Mouse (Mus musculus) gastrocnemius, postnatal 25 days (tissue): ENCODE data around the gene Rom1. TPM values are rescaled to one million over a fixed set of nuclear protein-coding genes. Genes with fewer than 3 reads are reported as not detected.
A peak's percentile ranks its signal among the peaks of the same experiment; 100 is the strongest.
"Not testable (repeated sequence)": the region's sequence is repeated elsewhere in the genome, so short reads cannot be mapped to it uniquely, and the experiment has no call there.

Experiments
- DNase-seq: peaks from one replicate; pipeline ENCODE4 v3.0.0; 2022
- long read RNA-seq, 2 experiments: library from polyadenylated mRNA; stranded (forward); transcript quantifications; one replicate each; pipeline ENCODE4 v2.0.0; 2021
- total RNA-seq, 2 experiments: library from RNA; stranded (reverse); gene quantifications; 1 replicate in 1 of 2; 2 replicates in 1 of 2; pipeline ENCODE4 v1.2.3; 2021

Gene Rom1
- 10 to 100 TPM in 1 of 2 experiments, 1 to 10 TPM in 1; 6.7 to 18.4 TPM for total RNA-seq
- long read RNA-seq, experiment 1, partial matches to known transcripts: 4 of 8 reads
- long read RNA-seq, experiment 1, other reads (novel, unspliced or antisense): 0 of 8 reads
- long read RNA-seq, experiment 2, partial matches to known transcripts: 3 of 6 reads
- long read RNA-seq, experiment 2, other reads (novel, unspliced or antisense): 0 of 6 reads

- DNase-seq: peak; percentile 92
Observed at GRCm38 (mm10) chr19:8929224-8930088, at the start of gene Rom1, which contains the start of gene Eml3. Gene Rom1, minus strand, starts transcription at chr19:8929356. Gene Eml3, plus strand, starts transcription at chr19:8929552.

- DNase-seq: peak; percentile 64
Observed at GRCm38 (mm10) chr19:8976535-8976934, 47.4 kb upstream of the Rom1 start.

GRCm38 (mm10) chr19:8975491-8975890, 46.3 kb upstream of the Rom1 start:
- no peak for DNase-seq

GRCm38 (mm10) chr19:8974638-8975037, 45.5 kb upstream of the Rom1 start:
- no peak for DNase-seq

- not testable (repeated sequence) for DNase-seq
Observed at GRCm38 (mm10) chr19:8972491-8972890, 43.3 kb upstream of the Rom1 start.

DNA sequence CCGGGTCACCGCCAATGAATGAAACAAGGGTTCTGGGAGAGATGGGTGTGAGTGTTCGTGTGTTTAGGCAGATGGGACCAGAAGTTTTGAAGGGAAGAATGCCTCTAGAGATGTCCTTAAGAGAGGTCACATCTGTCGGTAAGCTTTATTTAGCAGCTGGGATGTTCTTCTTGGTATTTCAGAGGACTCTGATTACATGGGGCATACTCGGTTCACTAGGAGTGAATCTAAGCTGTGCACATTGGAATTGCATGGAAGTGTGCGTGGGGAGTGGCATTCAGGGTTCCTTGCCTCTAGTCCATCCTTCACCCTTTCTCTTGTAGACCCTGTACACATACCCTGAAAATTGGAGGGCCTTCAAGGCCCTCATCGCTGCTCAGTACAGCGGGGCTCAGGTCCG, 38.7 kb upstream of the Rom1 start:
- no peak for DNase-seq

- no peak for DNase-seq
Observed at GRCm38 (mm10) chr19:8967373-8967743, 38.2 kb upstream of the Rom1 start.

GRCm38 (mm10) chr19:8966590-8967372, 37.6 kb upstream of the Rom1 start, which contains the start of gene Eef1g:
Gene Eef1g, plus strand, starts transcription at chr19:8967041.
- peak; percentile 100 for DNase-seq

DNA sequence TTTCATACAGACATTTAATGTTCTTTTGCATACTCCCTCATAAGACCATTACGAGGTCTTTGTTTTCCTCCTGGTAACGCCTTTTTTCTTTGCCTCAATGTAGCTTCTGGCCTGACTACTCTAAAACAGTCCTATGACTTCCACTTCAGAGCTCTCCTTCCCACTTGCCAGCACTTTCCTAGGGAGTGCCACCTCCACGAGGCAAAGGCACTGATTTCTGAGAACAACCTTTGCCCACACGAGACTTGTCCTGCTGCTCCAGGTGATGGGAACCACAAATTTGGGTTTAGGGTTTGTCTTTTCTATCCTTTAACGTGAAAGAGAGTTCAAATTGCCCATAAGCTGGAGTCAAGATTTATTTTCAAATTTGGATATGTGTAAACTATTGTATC, 37.0 kb upstream of the Rom1 start:
- no peak for DNase-seq

- no peak for DNase-seq
Observed at GRCm38 (mm10) chr19:8965771-8966170, 36.6 kb upstream of the Rom1 start.

DNA sequence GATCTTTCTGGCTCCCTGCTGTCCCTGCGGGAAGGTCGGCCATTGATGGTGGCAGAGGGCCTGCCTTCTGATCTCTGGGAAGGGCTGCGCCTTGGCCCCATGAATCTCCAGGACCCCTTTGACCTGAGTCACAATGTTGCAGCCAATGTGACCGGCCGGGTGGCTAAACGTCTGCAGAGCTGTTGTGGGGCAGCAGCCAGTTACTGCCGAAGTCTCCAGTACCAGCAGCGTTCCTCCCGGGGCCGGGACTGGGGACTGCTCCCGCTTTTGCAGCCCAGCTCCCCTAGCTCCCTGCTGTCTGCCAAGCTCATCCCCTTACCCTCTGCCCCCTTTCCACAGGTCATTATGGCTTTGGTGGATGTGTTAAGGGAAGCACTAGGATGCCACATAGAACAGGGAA, 35.9 kb upstream of the Rom1 start:
- DNase-seq: no peak

GRCm38 (mm10) chr19:8962256-8962655, 33.1 kb upstream of the Rom1 start:
- DNase-seq: no peak

DNA sequence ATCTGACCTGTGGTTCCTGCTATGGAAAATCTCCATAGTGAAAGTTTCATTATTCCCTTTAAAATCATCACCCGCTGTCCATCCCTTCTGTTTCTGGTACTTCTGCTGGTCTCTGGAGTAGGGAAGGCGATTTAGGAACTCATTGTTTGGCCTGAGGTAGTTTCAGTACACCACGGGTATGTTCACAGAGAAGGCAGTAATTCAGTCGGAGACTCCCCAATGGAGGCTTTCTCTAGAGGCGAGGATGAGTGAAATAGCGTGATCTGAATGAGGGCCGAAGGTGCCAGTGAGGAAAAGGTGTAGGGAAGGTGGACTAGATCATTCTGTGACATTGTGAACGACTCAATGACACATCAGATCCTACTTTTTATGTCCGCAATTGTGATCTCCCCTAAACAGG, 25.0 kb upstream of the Rom1 start:
- no peak for DNase-seq

- DNase-seq: peak; percentile 87
Observed at GRCm38 (mm10) chr19:8953135-8954039, 24.2 kb upstream of the Rom1 start, which contains the start of gene Tut1. Gene Tut1, plus strand, starts transcription at chr19:8953847.

DNA sequence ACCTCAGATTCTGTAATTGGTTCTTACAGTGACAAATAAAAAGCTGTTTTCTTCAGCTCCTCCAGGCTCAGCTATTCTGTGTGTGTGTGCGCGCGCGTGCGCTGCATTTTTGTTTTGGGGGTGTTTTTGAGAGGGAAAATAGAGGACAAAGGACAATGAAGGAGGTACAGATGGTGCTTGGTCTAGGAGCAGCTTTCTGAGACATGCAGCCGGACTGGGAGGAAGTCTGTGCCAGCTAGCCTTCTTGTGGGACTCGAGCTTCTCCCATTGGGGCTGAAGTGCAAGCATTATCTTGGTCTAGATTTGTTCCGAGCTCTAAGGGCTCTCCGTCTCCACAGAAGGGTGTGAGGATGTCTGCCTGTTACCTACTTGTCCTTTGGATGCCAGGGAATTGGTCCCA, 23.1 kb upstream of the Rom1 start:
- no peak for DNase-seq

GRCm38 (mm10) chr19:8950190-8950589, 21.0 kb upstream of the Rom1 start:
- no peak for DNase-seq

DNA sequence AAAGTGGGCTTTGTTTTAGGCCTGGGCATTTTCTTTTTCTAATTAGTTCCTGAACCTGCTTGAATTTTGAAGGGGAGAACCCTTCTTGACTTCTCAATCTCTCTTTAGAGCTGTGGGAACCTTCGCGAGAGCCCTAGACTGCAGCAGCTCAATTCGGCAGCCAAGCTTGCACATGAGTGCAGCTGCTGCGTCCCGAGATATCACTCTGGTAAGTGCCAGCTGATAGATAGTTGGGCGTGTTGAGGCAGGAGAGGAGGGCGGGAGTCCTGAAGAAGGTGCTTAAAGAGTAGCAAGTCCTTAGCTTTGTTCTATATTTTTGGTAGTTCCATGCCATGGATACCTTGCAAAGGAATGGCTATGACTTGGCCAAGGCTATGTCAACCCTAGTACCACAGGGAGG, 17.8 kb upstream of the Rom1 start:
- DNase-seq: no peak

GRCm38 (mm10) chr19:8945251-8945650, 16.1 kb upstream of the Rom1 start:
- no peak for DNase-seq

DNA sequence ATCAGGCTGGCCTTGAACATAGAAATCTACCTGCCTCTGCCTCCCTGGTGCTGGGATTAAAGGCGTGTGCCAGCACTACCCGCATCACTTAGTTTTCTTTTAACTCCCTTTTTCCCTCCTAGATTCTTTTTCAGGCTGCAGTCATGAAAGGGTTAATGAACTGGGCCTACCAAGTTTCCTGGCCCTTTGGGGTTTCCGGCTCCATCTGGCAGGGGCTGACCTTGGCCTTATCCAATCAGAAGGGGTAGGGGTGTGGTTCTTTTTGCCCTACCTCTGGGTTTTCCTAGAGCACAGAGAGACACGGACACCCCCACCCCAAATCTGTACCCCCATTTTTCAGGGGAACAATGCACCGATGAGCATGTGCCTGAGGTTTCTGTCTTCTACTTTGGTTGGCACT, 15.6 kb upstream of the Rom1 start:
- DNase-seq: peak; percentile 69

- DNase-seq: no peak
Observed at GRCm38 (mm10) chr19:8944062-8944461, 14.9 kb upstream of the Rom1 start.

- DNase-seq: no peak
Observed at GRCm38 (mm10) chr19:8943047-8943446, 13.9 kb upstream of the Rom1 start.
